Mouse (Mus musculus) cerebral cortex, adult 2 months (tissue): ENCODE results near the gene Mras.

Source experiments
- WGBS: fragments of 180-500 bp; shearing (Covaris S2); methylation state at CpG from one replicate; pipeline ENCODE4 v1.1.7; 2018; 5-methylcytosine and 5-hydroxymethylcytosine counted together

Gene Mras

DNA sequence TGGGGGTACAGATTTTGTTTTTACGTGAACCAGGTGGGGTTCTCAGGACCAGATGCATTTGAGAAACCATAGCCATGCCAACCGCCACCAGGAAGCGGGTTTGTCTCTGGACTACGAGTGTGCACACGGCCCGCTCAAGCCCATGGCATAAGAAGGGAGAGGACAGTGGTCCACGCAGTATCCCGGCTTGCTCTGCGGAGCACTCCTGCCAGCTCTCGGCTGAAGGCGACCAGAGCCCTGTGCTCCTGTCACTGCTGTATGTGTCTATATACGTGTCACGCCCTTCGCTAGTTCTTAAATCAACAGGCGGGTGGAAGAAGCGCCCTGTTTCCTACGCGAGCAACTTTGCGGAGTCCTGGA, 79.6 kb downstream of the Mras start:
- 11% methylated on average over 19 of the region's 19 CpGs for WGBS

GRCm38 (mm10) chr9:99355971-99356370, 81.2 kb downstream of the Mras start:
- WGBS = 88% methylated on average over 5 of the region's 5 CpGs

GRCm38 (mm10) chr9:99354796-99355195, 82.4 kb downstream of the Mras start:
- WGBS = 60% methylated on average over 5 of the region's 5 CpGs

GRCm38 (mm10) chr9:99353390-99353789, 83.8 kb downstream of the Mras start:
- WGBS = 79% methylated on average over 6 of the region's 6 CpGs

GRCm38 (mm10) chr9:99352964-99353363, 84.2 kb downstream of the Mras start:
- 79% methylated on average over 4 of the region's 4 CpGs for WGBS

DNA sequence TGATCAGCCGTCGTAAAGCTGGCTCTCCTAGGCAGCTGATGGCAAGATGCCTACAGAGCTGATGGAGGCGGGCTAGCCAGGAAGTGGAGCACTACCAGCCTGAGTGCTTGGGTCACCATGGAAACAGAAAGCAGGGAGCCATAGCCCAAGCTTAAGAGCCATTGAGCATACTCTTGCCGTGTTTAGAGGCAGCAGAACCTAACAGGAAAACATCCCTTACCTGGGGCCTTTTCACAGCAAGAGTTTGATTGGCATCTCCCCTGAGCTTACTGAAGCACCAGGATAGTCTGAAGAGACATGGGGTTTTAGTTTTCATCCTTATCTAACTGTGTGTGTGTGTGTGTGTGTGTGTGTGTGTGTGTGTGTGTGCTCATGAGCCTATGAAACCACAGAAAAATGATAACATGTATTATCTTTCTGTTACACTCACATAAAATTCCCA, 91.8 kb downstream of the Mras start:
- 13% methylated on average over 4 of the region's 4 CpGs for WGBS

DNA sequence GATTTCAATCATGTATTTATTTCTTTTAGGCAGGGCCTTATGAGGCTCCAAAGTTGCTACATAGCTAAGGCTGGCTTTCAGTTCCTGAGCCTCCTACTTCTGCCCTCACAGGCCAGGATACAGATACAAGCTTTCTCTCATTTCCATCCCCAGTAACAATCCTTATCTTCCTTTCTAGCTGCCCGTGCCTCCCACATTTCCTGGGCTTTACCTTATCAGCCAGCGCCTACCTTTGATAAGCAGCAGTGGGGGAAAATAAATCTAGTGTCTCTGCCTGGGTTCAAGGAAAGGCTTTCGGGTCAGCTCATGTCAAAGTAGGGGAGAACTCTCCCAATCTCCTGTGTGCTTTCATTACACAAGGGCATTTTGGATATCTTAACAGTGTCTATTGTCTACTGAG, 95.6 kb downstream of the Mras start:
- 81% methylated on average over 3 of the region's 3 CpGs for WGBS

- 73% methylated on average over 12 of the region's 12 CpGs for WGBS
Observed at GRCm38 (mm10) chr9:99340126-99340525, 97.1 kb downstream of the Mras start.

- 94% methylated on average over 1 of the region's 1 CpGs for WGBS
Observed at GRCm38 (mm10) chr9:99339182-99339581, 98.0 kb downstream of the Mras start.

DNA sequence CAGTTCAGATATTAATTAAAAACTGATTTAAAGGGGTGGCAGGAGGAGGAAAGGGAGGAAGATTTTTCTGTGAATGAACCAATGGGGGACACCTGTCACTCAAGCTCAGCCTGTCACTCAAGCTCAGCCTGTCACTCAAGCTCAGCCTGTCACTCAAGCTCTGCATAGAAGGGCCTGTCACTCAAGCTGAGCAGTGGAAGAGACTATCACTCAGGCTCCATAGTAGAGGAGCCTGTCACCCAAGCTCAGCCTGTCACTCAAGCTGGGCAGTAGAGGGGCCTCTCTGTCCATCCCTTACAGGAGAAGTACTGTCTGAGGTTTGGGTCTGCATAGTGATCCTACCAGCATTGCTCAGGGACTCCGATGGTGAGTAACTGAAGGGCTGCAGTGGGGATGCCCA, 98.9 kb downstream of the Mras start:
- 89% methylated on average over 1 of the region's 1 CpGs for WGBS

- WGBS = 90% methylated on average over 4 of the region's 4 CpGs
Observed at GRCm38 (mm10) chr9:99336538-99336937, 100.6 kb downstream of the Mras start.
